Comparison of ENCODE assay signal across 28 mouse cellular contexts in genomic region chr13:29119357-29119756, GRCm38 (mm10).
DNase-seq lines count a peak whose midpoint lies in the region; ATAC-seq lines count a peak whose summit lies in the region.
"Had no signal": no experiment of that assay in that cellular context is flagged by ENCODE, and none has a peak within 500 bp of the region (broad histone marks: within the 10 kb centered on the region; RNA-seq: fewer than 3 reads in every experiment).

No protein-coding gene starts in this region.

- no peak overlapping the region for H3K4me2 ChIP-seq in midbrain, embryonic 16.5 days (ENCODE audit: low read length)
- H3K4me2 ChIP-seq in kidney, embryonic 14.5 days (replicated peaks; ENCODE audit: low read depth, low read length): no peak overlapping the region
- H3K4me2 ChIP-seq: embryonic facial prominence, embryonic 12.5 days; forebrain, embryonic 12.5 days; liver, embryonic 15.5 days; lung, embryonic 15.5 days; neural tube, embryonic 12.5 days had no signal

- no peak overlapping the region for H3K27ac ChIP-seq in midbrain, embryonic 16.5 days (ENCODE audit: low read length)
- H3K27ac ChIP-seq in kidney, embryonic 14.5 days (ENCODE audit: low read depth, low read length): no peak overlapping the region
- H3K27ac ChIP-seq: embryonic facial prominence, embryonic 12.5 days; forebrain, embryonic 12.5 days; heart, embryonic 10.5 days; limb, embryonic 10.5 days; liver, embryonic 15.5 days; lung, embryonic 15.5 days; neural tube, embryonic 12.5 days; stomach, postnatal 0 days had no signal

- 80% methylated on average over 1 of the region's 1 CpGs for WGBS in midbrain, embryonic 16.5 days
- WGBS in kidney, embryonic 14.5 days: 87% methylated on average over 1 of the region's 1 CpGs

- H3K36me3 ChIP-seq in midbrain, embryonic 16.5 days (ENCODE audit: control insufficient read depth, insufficient read depth, low read length): no peaks in the 10 kb centered on the region
- H3K36me3 ChIP-seq in kidney, embryonic 14.5 days (ENCODE audit: control insufficient read depth, insufficient read depth, low read length): no peaks in the 10 kb centered on the region
- H3K36me3 ChIP-seq: embryonic facial prominence, embryonic 12.5 days; forebrain, embryonic 12.5 days; G1E; heart, embryonic 10.5 days; limb, embryonic 10.5 days; liver, embryonic 15.5 days; lung, embryonic 15.5 days; neural tube, embryonic 12.5 days had no signal

- DNase-seq in frontal cortex, adult 2 months (ENCODE audit: extremely low spot score in 1 of 2, low spot score in 1 of 2): peak; percentile 4 to 52
- no peak for DNase-seq in frontal cortex, postnatal 14 days (ENCODE audit: low spot score in 2 of 2)
- DNase-seq in layer of hippocampus, adult 18-20 months (ENCODE audit: low spot score in 2 of 2): peak; percentile 8 to 50
- no peak for DNase-seq in layer of hippocampus, postnatal 25 days (ENCODE audit: extremely low spot score in 1 of 2, low spot score in 1 of 2)
- peak; percentile 40 for DNase-seq in 3T3-L1 (ENCODE audit: low read depth, low spot score)
- DNase-seq in NIH3T3 (ENCODE audit: low read depth): peak; percentile 39
- DNase-seq: B cell, adult 2 months; cerebellum, adult 11-12 months; cerebellum, postnatal 25 days; kidney, postnatal 4 days; liver; lung, postnatal 36 days; midbrain, embryonic 14.5 days; thymus, adult 2 months had no signal

- H3K9ac ChIP-seq in midbrain, embryonic 16.5 days (ENCODE audit: low read depth, low read length): no peak overlapping the region
- no peak overlapping the region for H3K9ac ChIP-seq in kidney, embryonic 14.5 days (ENCODE audit: low read depth, low read length)
- H3K9ac ChIP-seq: embryonic facial prominence, embryonic 12.5 days; forebrain, embryonic 12.5 days; liver, embryonic 15.5 days; lung, embryonic 15.5 days; neural tube, embryonic 12.5 days had no signal

- H3K4me3 ChIP-seq in midbrain, embryonic 16.5 days (ENCODE audit: low read depth, low read length): no peak overlapping the region
- H3K4me3 ChIP-seq in kidney, embryonic 14.5 days (ENCODE audit: low read length): no peak overlapping the region
- H3K4me3 ChIP-seq: embryonic facial prominence, embryonic 12.5 days; forebrain, embryonic 12.5 days; heart, embryonic 10.5 days; limb, embryonic 10.5 days; liver, embryonic 15.5 days; lung, embryonic 15.5 days; megakaryocyte, embryonic 14.5 days; neural tube, embryonic 12.5 days had no signal

- no peaks in the 10 kb centered on the region for H3K4me1 ChIP-seq in midbrain, embryonic 16.5 days (ENCODE audit: control insufficient read depth, insufficient read depth, low read length)
- no peaks in the 10 kb centered on the region for H3K4me1 ChIP-seq in kidney, embryonic 14.5 days (ENCODE audit: control insufficient read depth, insufficient read depth, low read length)
- H3K4me1 ChIP-seq: embryonic facial prominence, embryonic 12.5 days; limb, embryonic 10.5 days; liver, embryonic 15.5 days; lung, embryonic 15.5 days; megakaryocyte, embryonic 14.5 days; neural tube, embryonic 12.5 days had no signal

- ATAC-seq in midbrain, embryonic 16.5 days: no peak
- ATAC-seq in kidney, embryonic 14.5 days (ENCODE audit: low FRiP score, low TSS enrichment): no peak
- ATAC-seq: intestine, postnatal 0 days had no signal

- H3K27me3 ChIP-seq in midbrain, embryonic 16.5 days (ENCODE audit: control insufficient read depth, insufficient read depth, low read depth, low read length): no peaks in the 10 kb centered on the region
- no peaks in the 10 kb centered on the region for H3K27me3 ChIP-seq in kidney, embryonic 14.5 days (ENCODE audit: control insufficient read depth, insufficient read depth, low read length)
- H3K27me3 ChIP-seq: CH12.LX; embryonic facial prominence, embryonic 12.5 days; forebrain, embryonic 12.5 days; liver, embryonic 15.5 days; lung, embryonic 15.5 days; megakaryocyte, embryonic 14.5 days; neural tube, embryonic 12.5 days had no signal

- no peaks in the 10 kb centered on the region for H3K9me3 ChIP-seq in midbrain, embryonic 16.5 days (replicated peaks; ENCODE audit: control insufficient read depth, low read length, poor library complexity, severe bottlenecking)
- no peaks in the 10 kb centered on the region for H3K9me3 ChIP-seq in kidney, embryonic 14.5 days (ENCODE audit: control insufficient read depth, low read length)
- H3K9me3 ChIP-seq: embryonic facial prominence, embryonic 12.5 days; forebrain, embryonic 12.5 days; G1E; heart, embryonic 10.5 days; limb, embryonic 10.5 days; liver, embryonic 15.5 days; lung, embryonic 15.5 days; neural tube, embryonic 12.5 days had no signal

Comparison
In these comparisons a context has a peak if more than half of its experiments do, and no peak if none do; other contexts are left out.
1. DNase-seq: peak in frontal cortex, adult 2 months (2 of 2), layer of hippocampus, adult 18-20 months (2 of 2), 3T3-L1 (single experiment) and NIH3T3 (single experiment); none in frontal cortex, postnatal 14 days (0 of 2) and layer of hippocampus, postnatal 25 days (0 of 2).